Mouse (Mus musculus) sigmoid colon, adult 10 weeks (tissue): ENCODE data around the gene Gcsam. TPM values are rescaled to one million over a fixed set of nuclear protein-coding genes. Genes with fewer than 3 reads are reported as not detected.

Source experiments
- polyA plus RNA-seq: library from polyadenylated mRNA; stranded (reverse); fragments of 350-450 nt; fragmentation: Illumina TruSeq; extraction: RNeasy Lipid Tissue Mini Kit (QIAGEN cat#74804); gene quantifications from one replicate; pipeline ENCODE4 v1.2.3, GENCODE M21; 2014; ENCODE audit warnings: low read depth, low replicate concordance

Gcsam gene
- polyA plus RNA-seq = 1.7 TPM

DNA sequence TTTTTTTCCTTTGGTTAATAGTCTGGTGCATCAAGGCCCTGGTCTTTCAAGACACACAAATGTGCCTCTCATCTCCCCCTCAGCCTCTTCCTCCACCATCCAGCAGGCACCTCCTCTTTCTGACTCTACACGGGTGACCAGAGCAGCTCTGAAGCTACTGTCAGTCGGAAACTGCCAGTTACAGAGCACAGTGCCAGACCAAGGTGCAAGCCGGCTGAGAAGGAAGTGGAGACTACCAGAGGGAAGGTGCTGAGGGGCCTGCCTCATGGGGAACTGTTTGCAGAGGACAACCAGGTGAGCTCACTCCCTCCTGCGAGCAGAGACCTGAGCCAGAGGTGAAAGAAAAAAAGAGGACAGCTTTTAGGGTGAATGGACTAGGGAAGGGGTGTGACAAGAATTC lies at the start of gene Gcsam:
TSS of gene Gcsam (plus strand) at position 114 of the 400 bp plus-strand sequence.

DNA sequence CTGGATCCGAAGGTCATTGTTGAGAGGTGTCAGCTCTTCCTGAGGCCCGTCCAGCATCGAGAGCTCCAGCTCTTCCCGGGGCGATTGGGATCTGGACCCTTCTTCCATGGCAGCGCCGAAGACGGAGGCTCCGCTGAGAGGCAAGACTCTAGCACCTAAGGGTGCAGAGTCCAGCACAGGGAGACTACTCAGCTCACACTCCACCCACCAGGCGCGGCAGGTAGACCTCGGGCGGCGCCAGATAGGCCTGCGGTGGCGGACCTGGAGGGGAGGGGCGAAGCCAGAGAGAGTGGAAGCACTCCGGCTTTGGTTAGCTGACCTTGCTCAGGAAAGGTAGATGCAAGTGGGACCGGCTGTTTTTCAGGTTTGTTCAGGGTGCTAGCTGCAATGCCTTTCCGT lies 43.8 kb downstream of the Gcsam start, which contains the start of gene BC016579:
TSS of gene BC016579 (minus strand) at position 135 of the 399 bp plus-strand sequence.

Other genes with a start within 250 kb of the Gcsam start
- 91.9 TPM for gene Cd200, start 201.3 kb upstream of the Gcsam start, polyA plus RNA-seq
- 58.1 TPM for gene Gm609, start 117.4 kb upstream of the Gcsam start, polyA plus RNA-seq
- not detected for gene Gm17783, start 78.3 kb upstream of the Gcsam start, polyA plus RNA-seq
- gene Slc9c1, start 75.1 kb upstream of the Gcsam start, polyA plus RNA-seq = 0.13 TPM
- 74.8 TPM for gene BC016579, start 43.7 kb downstream of the Gcsam start, polyA plus RNA-seq
- 0.54 TPM for gene Tmprss7, start 83.3 kb downstream of the Gcsam start, polyA plus RNA-seq
- gene Tagln3, start 114.2 kb downstream of the Gcsam start, polyA plus RNA-seq = 0.73 TPM
- 21.9 TPM for gene Abhd10, start 132.6 kb downstream of the Gcsam start, polyA plus RNA-seq